In genomic region chr13:102948966-102949365, GRCm38 (mm10) we compare ENCODE assay signal across 28 mouse cellular contexts.
A peak's percentile ranks its signal among the peaks of the same experiment; 100 is the strongest.
DNase-seq lines count a peak whose midpoint lies in the region; ATAC-seq and TF ChIP-seq lines count a peak whose summit lies in the region.
"Had no signal": no experiment of that assay in that cellular context is flagged by ENCODE, and none has a peak within 500 bp of the region (broad histone marks: within the 10 kb centered on the region; RNA-seq: fewer than 3 reads in every experiment).

No protein-coding gene starts in this region.

- peak; percentile 62; the same call in 1 of the 2 replicates for ATAC-seq in heart, embryonic 15.5 days (replicated peaks; ENCODE audit: insufficient number of reproducible peaks, insufficient read depth, low FRiP score, low read depth)
- ATAC-seq: CD4-positive, CD25-positive, alpha-beta regulatory T cell, adult 4 months; forebrain, embryonic 15.5 days; hindbrain, postnatal 0 days; intestine, embryonic 15.5 days; lung, postnatal 0 days; midbrain, embryonic 13.5 days had no signal

- peak; percentile 79 for DNase-seq in heart, embryonic 10.5 days (ENCODE audit: low spot score)
- no peak for DNase-seq in heart, postnatal 14 days
- DNase-seq in heart, postnatal 36 days, result no peak
- peak; percentile 59 to 78 for DNase-seq in gastrocnemius, adult 8-10 months (ENCODE audit: low spot score in 2 of 2)
- peak; percentile 91 for DNase-seq in skeletal muscle tissue, adult 2 months (ENCODE audit: low read depth, low spot score)
- DNase-seq in kidney, adult 2 months, result no peak
- DNase-seq: adrenal gland, postnatal 36 days; cerebellum, adult 18-20 months; cerebellum, postnatal 10 days; layer of hippocampus, postnatal 36 days; liver, embryonic 13.5 days; lung, adult 18-20 months; lung, postnatal 4 days; right cerebral cortex, postnatal 4 days had no signal

- TF ChIP-seq CTCF in kidney, adult 2 months (conservative IDR thresholded peaks at IDR 0.05; ENCODE audit: insufficient read depth, insufficient read length, low read depth, low read length), result no peak

- TF ChIP-seq POLR2A in kidney, adult 2 months (IDR thresholded peaks at IDR 0.05; ENCODE audit: low read depth, low read length), result no peak

- WGBS in heart, embryonic 10.5 days, result 47% methylated on average over 3 of the region's 3 CpGs
- 50% methylated on average over 3 of the region's 3 CpGs for WGBS in heart, embryonic 15.5 days
- 85% methylated on average over 3 of the region's 3 CpGs for WGBS in kidney, adult 2 months

- H3K9ac ChIP-seq in heart, embryonic 15.5 days, result no peak overlapping the region
- H3K9ac ChIP-seq: embryonic facial prominence, embryonic 13.5 days; forebrain, embryonic 15.5 days; hindbrain, embryonic 12.5 days; intestine, embryonic 15.5 days; limb, embryonic 15.5 days; liver, embryonic 13.5 days; midbrain, embryonic 13.5 days; neural tube, embryonic 13.5 days had no signal

- H3K27me3 ChIP-seq in heart, embryonic 10.5 days (ENCODE audit: insufficient read depth, poor library complexity, severe bottlenecking), result no peaks in the 10 kb centered on the region
- H3K27me3 ChIP-seq in heart, embryonic 15.5 days, result no peaks in the 10 kb centered on the region
- no peaks in the 10 kb centered on the region for H3K27me3 ChIP-seq in kidney, adult 2 months (replicated peaks; ENCODE audit: control insufficient read depth, insufficient read depth, low read length)
- H3K27me3 ChIP-seq: embryonic facial prominence, embryonic 13.5 days; forebrain, embryonic 15.5 days; intestine, embryonic 15.5 days; limb, embryonic 15.5 days; liver, embryonic 13.5 days; midbrain, embryonic 13.5 days; neural tube, embryonic 13.5 days had no signal

- H3K4me3 ChIP-seq in heart, embryonic 10.5 days, result 0 out of 2 replicates have a peak overlapping the region, but pooled peaks have one; percentile 9
- no peak overlapping the region for H3K4me3 ChIP-seq in heart, embryonic 15.5 days
- no peak overlapping the region for H3K4me3 ChIP-seq in kidney, adult 2 months (ENCODE audit: insufficient read depth, low read depth, low read length)
- H3K4me3 ChIP-seq: embryonic facial prominence, embryonic 13.5 days; forebrain, embryonic 10.5 days; forebrain, embryonic 15.5 days; hindbrain, embryonic 12.5 days; intestine, embryonic 15.5 days; limb, embryonic 10.5 days; limb, embryonic 15.5 days; liver, embryonic 13.5 days; midbrain, embryonic 13.5 days; neural tube, embryonic 13.5 days had no signal

- H3K4me1 ChIP-seq in heart, embryonic 10.5 days, result peaks cover 63% of the 10 kb centered on the region
- peaks cover 28% of the 10 kb centered on the region for H3K4me1 ChIP-seq in heart, embryonic 15.5 days (replicated peaks)
- peaks cover 8% of the 10 kb centered on the region; the same call in 1 of the 2 replicates for H3K4me1 ChIP-seq in kidney, adult 2 months (ENCODE audit: control insufficient read depth, insufficient read depth, low read length)
- H3K4me1 ChIP-seq: embryonic facial prominence, embryonic 13.5 days; intestine, embryonic 15.5 days; limb, embryonic 10.5 days; liver, embryonic 13.5 days had no signal

- H3K27ac ChIP-seq in heart, embryonic 10.5 days, result peak overlapping the region; percentile 76
- peak overlapping the region; percentile 68 for H3K27ac ChIP-seq in heart, embryonic 15.5 days
- H3K27ac ChIP-seq in kidney, adult 2 months (ENCODE audit: insufficient read depth, low read depth, low read length), result no peak overlapping the region
- H3K27ac ChIP-seq: embryonic facial prominence, embryonic 13.5 days; forebrain, embryonic 10.5 days; forebrain, embryonic 15.5 days; hindbrain, embryonic 12.5 days; hindbrain, postnatal 0 days; intestine, embryonic 15.5 days; kidney, postnatal 0 days; limb, embryonic 10.5 days; limb, embryonic 15.5 days; liver, embryonic 13.5 days; neural tube, embryonic 13.5 days had no signal

- no peak overlapping the region for H3K4me2 ChIP-seq in heart, embryonic 15.5 days
- H3K4me2 ChIP-seq: embryonic facial prominence, embryonic 13.5 days; forebrain, embryonic 15.5 days; hindbrain, embryonic 12.5 days; intestine, embryonic 15.5 days; limb, embryonic 15.5 days; liver, embryonic 13.5 days; midbrain, embryonic 13.5 days; neural tube, embryonic 13.5 days had no signal

- intact Hi-C loops in heart, postnatal 14 days (cut with DNase I), result no loop called here
- intact Hi-C loops in heart, postnatal 36 days (cut with DNase I), result no loop called here

- H3K9me3 ChIP-seq in heart, embryonic 10.5 days, result no peaks in the 10 kb centered on the region
- no peaks in the 10 kb centered on the region for H3K9me3 ChIP-seq in heart, embryonic 15.5 days (replicated peaks)
- H3K9me3 ChIP-seq: embryonic facial prominence, embryonic 13.5 days; forebrain, embryonic 10.5 days; forebrain, embryonic 15.5 days; hindbrain, embryonic 12.5 days; intestine, embryonic 15.5 days; limb, embryonic 10.5 days; limb, embryonic 15.5 days; liver, embryonic 13.5 days; midbrain, embryonic 13.5 days; neural tube, embryonic 13.5 days had no signal

- no peaks in the 10 kb centered on the region for H3K36me3 ChIP-seq in heart, embryonic 10.5 days
- no peaks in the 10 kb centered on the region for H3K36me3 ChIP-seq in heart, embryonic 15.5 days
- no peaks in the 10 kb centered on the region for H3K36me3 ChIP-seq in kidney, adult 2 months (ENCODE audit: control insufficient read depth, insufficient read depth, low read length)
- H3K36me3 ChIP-seq: embryonic facial prominence, embryonic 13.5 days; forebrain, embryonic 10.5 days; forebrain, embryonic 15.5 days; hindbrain, embryonic 12.5 days; intestine, embryonic 15.5 days; limb, embryonic 10.5 days; limb, embryonic 15.5 days; liver, embryonic 13.5 days; midbrain, embryonic 13.5 days; neural tube, embryonic 13.5 days had no signal

Comparison
In these comparisons a context has a peak if more than half of its experiments do, and no peak if none do; other contexts are left out.
1. DNase-seq: peak in heart, embryonic 10.5 days (single experiment), gastrocnemius, adult 8-10 months (2 of 2) and skeletal muscle tissue, adult 2 months (single experiment); none in heart, postnatal 14 days (0 of 2), heart, postnatal 36 days (0 of 2) and kidney, adult 2 months (single experiment).